Mouse (Mus musculus) forebrain, embryonic 10.5 days (tissue): ENCODE measurements around the gene Lamc2. TPM values are rescaled to one million over a fixed set of nuclear protein-coding genes. Genes with fewer than 3 reads are reported as not detected.
A peak's percentile ranks its signal among the peaks of the same experiment; 100 is the strongest.

ENCODE experiments used
- DNase-seq: peaks from one replicate; pipeline ENCODE4 v3.0.0-alpha.2; 2017; ENCODE audit warnings: low spot score; ENCODE audit errors: extremely low spot score
- H3K27ac ChIP-seq: fragments of 300-500 bp; sonication (generic); 2 replicates; pipeline ENCODE4 v1.5.1; 2016; ENCODE audit warnings: mild to moderate bottlenecking
- H3K27me3 ChIP-seq: fragments of 300-500 bp; sonication (generic); 2 replicates; pipeline ENCODE4 v1.6.1; 2016; ENCODE audit warnings: mild to moderate bottlenecking; ENCODE audit not compliant: poor library complexity, severe bottlenecking
- H3K36me3 ChIP-seq: fragments of 300-500 bp; sonication (generic); replicated peaks from 2 replicates; pipeline ENCODE4 v1.6.1; 2016; ENCODE audit warnings: mild to moderate bottlenecking, moderate library complexity
- H3K4me1 ChIP-seq: fragments of 300-500 bp; sonication (generic); 2 replicates; pipeline ENCODE4 v1.6.1; 2016
- H3K4me3 ChIP-seq: fragments of 300-500 bp; sonication (generic); 2 replicates; pipeline ENCODE4 v1.5.1; 2016; ENCODE audit warnings: mild to moderate bottlenecking, moderate library complexity
- H3K9me3 ChIP-seq: fragments of 300-500 bp; sonication (generic); 2 replicates; pipeline ENCODE4 v1.6.1; 2016; ENCODE audit warnings: mild to moderate bottlenecking, moderate library complexity
- WGBS: fragments of 180-500 bp; shearing (Covaris S2); methylation state at CpG from one replicate; pipeline ENCODE4 v1.1.7; 2016; 5-methylcytosine and 5-hydroxymethylcytosine counted together
- polyA plus RNA-seq: library from polyadenylated mRNA; unstranded; fragments of >200 nt; fragmentation: Nextera tagmentation; extraction: Ambion mirVana; gene quantifications from 2 replicates; pipeline ENCODE4 v1.2.1, GENCODE M21; 2016

Lamc2 gene
- polyA plus RNA-seq, 1 experiment from 2014 or later, result 1.8 TPM

DNA sequence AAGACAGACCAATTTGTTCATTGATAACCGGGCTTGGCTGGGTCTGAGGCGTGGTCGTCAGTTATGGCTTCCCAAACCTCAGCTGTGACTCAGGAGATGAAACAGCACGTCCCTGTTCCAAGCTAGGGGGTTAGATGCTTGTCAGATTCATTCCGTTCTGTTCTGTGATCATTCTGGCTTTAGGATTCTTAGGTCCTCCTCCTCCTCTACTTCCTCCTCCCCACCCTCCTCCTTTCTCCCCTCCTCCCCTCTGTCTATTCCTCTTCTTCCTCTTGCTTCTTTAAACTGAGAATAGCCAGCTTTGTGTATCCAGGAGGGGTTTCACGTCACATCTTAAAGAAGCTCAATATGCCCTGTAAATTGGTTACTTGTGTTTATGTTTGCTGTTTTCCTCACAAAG lies 65.7 kb downstream of the Lamc2 start:
- Histone ChIP-seq H3K4me3 (no peak overlapping the region), H3K4me1 (no peaks in the 10 kb centered on the region), H3K9me3 (no peaks in the 10 kb centered on the region), H3K27me3 (no peaks in the 10 kb centered on the region), H3K36me3 (no peaks in the 10 kb centered on the region), H3K27ac (no peak overlapping the region)
- 79% methylated on average over 6 of the region's 6 CpGs for WGBS
- DNase-seq, result no peak

GRCm38 (mm10) chr1:153115315-153115714 lies 70.9 kb downstream of the Lamc2 start:
- Histone ChIP-seq H3K27me3 (no peaks in the 10 kb centered on the region), H3K36me3 (no peaks in the 10 kb centered on the region), H3K4me3 (no peak overlapping the region), H3K9me3 (no peaks in the 10 kb centered on the region), H3K27ac (no peak overlapping the region), H3K4me1 (no peaks in the 10 kb centered on the region)
- DNase-seq, result no peak
- WGBS, result 84% methylated on average over 8 of the region's 8 CpGs

DNA sequence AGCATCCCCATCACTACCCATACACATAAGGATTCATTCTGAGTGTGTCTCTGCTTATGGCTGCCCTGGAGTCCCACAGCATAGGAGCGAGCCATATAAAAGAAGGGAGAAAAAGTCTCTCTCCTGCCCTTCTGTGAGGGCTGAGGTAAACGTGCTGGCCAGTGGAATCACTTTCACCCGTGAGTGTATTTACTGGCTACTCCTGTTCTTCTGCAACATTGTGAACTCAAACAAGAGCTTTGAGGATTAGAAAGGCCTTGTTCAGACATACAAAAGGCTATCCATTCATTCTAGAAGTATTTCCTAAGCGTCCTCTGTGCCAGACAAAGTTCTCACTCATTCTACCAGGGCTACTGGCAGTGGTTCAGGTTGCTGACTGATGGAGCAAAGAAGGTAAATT lies 74.7 kb downstream of the Lamc2 start:
- H3K27ac ChIP-seq, result no peak overlapping the region
- no peak for DNase-seq
- H3K9me3 ChIP-seq, result no peaks in the 10 kb centered on the region
- H3K4me1 ChIP-seq, result no peaks in the 10 kb centered on the region
- no peaks in the 10 kb centered on the region for H3K27me3 ChIP-seq
- 59% methylated on average over 4 of the region's 4 CpGs for WGBS
- no peaks in the 10 kb centered on the region for H3K36me3 ChIP-seq
- no peak overlapping the region for H3K4me3 ChIP-seq

- Histone ChIP-seq H3K9me3 (no peaks in the 10 kb centered on the region), H3K27me3 (no peaks in the 10 kb centered on the region), H3K4me1 (no peaks in the 10 kb centered on the region), H3K4me3 (no peak overlapping the region), H3K36me3 (no peaks in the 10 kb centered on the region), H3K27ac (no peak overlapping the region)
- 79% methylated on average over 3 of the region's 3 CpGs for WGBS
- no peak for DNase-seq
These were observed 76.4 kb downstream of the Lamc2 start for GRCm38 (mm10) chr1:153109836-153110235.

- Histone ChIP-seq H3K4me3 (no peak overlapping the region), H3K27ac (no peak overlapping the region), H3K27me3 (no peaks in the 10 kb centered on the region), H3K4me1 (no peaks in the 10 kb centered on the region), H3K36me3 (no peaks in the 10 kb centered on the region), H3K9me3 (no peaks in the 10 kb centered on the region)
- 82% methylated on average over 5 of the region's 5 CpGs for WGBS
- no peak for DNase-seq
These were observed 76.9 kb downstream of the Lamc2 start for GRCm38 (mm10) chr1:153109346-153109745.

DNA sequence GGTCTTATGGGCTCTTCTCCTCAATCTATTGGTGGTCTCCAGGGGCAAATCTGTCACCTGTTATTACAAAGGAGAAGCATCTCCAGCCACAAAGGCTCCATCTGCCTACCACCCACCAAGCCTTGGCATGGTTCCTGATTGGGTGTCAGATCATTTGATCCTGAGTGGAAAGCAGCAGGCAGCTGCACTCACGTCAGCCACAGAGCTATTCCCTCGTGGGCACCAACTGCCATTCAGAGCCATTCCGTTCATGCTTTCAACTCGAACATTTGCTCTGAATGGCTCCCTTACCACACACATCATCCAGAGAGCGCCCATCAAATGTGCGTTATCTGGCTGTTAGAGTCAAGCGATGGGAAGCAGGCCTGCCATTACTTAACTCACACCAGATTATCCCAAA lies 78.4 kb downstream of the Lamc2 start:
- DNase-seq, result no peak
- no peaks in the 10 kb centered on the region for H3K36me3 ChIP-seq
- 83% methylated on average over 7 of the region's 7 CpGs for WGBS
- no peaks in the 10 kb centered on the region for H3K9me3 ChIP-seq
- no peaks in the 10 kb centered on the region for H3K27me3 ChIP-seq
- H3K4me1 ChIP-seq, result no peaks in the 10 kb centered on the region
- no peak overlapping the region for H3K4me3 ChIP-seq
- H3K27ac ChIP-seq, result no peak overlapping the region

GRCm38 (mm10) chr1:153104804-153105203 lies 81.4 kb downstream of the Lamc2 start:
- 84% methylated on average over 12 of the region's 12 CpGs for WGBS
- H3K4me3 ChIP-seq, result no peak overlapping the region
- no peaks in the 10 kb centered on the region for H3K36me3 ChIP-seq
- no peaks in the 10 kb centered on the region for H3K27me3 ChIP-seq
- peaks cover 6% of the 10 kb centered on the region for H3K4me1 ChIP-seq
- H3K9me3 ChIP-seq, result no peaks in the 10 kb centered on the region
- H3K27ac ChIP-seq, result no peak overlapping the region
- no peak for DNase-seq

DNA sequence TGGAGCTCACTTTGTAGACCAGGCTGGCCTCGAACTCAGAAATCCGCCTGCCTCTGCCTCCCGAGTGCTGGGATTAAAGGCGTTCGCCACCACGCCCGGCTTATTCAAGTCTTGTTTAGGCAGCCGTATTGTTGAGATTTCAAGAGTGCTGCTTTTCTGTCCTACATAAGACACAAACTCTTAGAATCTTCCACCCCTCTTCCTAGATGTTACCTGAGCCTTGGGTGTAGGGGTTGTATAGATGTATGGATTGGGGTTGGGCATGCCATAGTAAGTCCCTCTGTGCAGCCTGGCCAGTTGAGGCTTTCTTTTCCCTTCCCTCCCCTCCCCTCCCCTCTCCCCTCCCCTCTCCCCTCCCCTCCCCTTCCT lies 83.1 kb downstream of the Lamc2 start:
- Histone ChIP-seq H3K4me3 (no peak overlapping the region), H3K36me3 (no peaks in the 10 kb centered on the region), H3K27ac (no peak overlapping the region), H3K27me3 (no peaks in the 10 kb centered on the region), H3K4me1 (peaks cover 15% of the 10 kb centered on the region), H3K9me3 (no peaks in the 10 kb centered on the region)
- no peak for DNase-seq
- WGBS, result 98% methylated on average over 7 of the region's 8 CpGs

- Histone ChIP-seq H3K4me3 (no peak overlapping the region), H3K4me1 (peaks cover 16% of the 10 kb centered on the region), H3K9me3 (no peaks in the 10 kb centered on the region), H3K27ac (no peak overlapping the region), H3K36me3 (no peaks in the 10 kb centered on the region), H3K27me3 (no peaks in the 10 kb centered on the region)
- 96% methylated on average over 17 of the region's 17 CpGs for WGBS
- DNase-seq, result no peak
These were observed 83.7 kb downstream of the Lamc2 start for GRCm38 (mm10) chr1:153102296-153103185.

- no peak overlapping the region for H3K4me3 ChIP-seq
- H3K36me3 ChIP-seq, result no peaks in the 10 kb centered on the region
- DNase-seq, result peak; percentile 30
- 40% methylated on average over 9 of the region's 9 CpGs for WGBS
- 0 out of 2 replicates have a peak overlapping the region, but pooled peaks have one; percentile 20 for H3K27ac ChIP-seq
- H3K9me3 ChIP-seq, result no peaks in the 10 kb centered on the region
- H3K4me1 ChIP-seq, result peaks cover 24% of the 10 kb centered on the region
- peaks cover 2% of the 10 kb centered on the region; the same call in 1 of the 2 replicates for H3K27me3 ChIP-seq
These were observed 84.8 kb downstream of the Lamc2 start for GRCm38 (mm10) chr1:153101327-153101880.

GRCm38 (mm10) chr1:153100912-153101311 lies 85.3 kb downstream of the Lamc2 start:
- 0 out of 2 replicates have a peak overlapping the region, but pooled peaks have one; percentile 20 for H3K27ac ChIP-seq
- H3K27me3 ChIP-seq, result peaks cover 7% of the 10 kb centered on the region; the same call in 1 of the 2 replicates
- no peaks in the 10 kb centered on the region for H3K9me3 ChIP-seq
- peaks cover 29% of the 10 kb centered on the region for H3K4me1 ChIP-seq
- 51% methylated on average over 9 of the region's 9 CpGs for WGBS
- no peaks in the 10 kb centered on the region for H3K36me3 ChIP-seq
- no peak for DNase-seq
- H3K4me3 ChIP-seq, result no peak overlapping the region

DNA sequence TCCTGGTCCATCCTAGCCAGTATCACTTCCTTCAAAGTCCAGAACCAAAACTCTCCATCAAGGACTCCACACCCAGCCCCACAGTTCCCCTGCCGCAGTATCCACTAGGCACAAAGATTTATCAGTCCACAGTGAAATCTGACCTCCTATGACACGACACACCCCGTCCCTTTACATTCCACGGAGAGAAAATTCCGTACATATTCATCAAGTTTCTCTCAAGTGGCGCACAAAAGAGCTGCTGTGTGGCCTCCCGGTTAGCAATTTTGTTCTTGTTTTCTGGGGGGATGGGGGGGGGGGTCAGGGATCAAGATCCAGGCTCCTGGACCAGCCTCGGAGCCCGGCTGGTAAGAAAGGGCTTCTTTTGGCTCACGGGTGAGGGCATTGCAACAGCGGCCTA lies 87.7 kb downstream of the Lamc2 start:
- H3K4me3 ChIP-seq, result no peak overlapping the region
- no peak for DNase-seq
- H3K9me3 ChIP-seq, result no peaks in the 10 kb centered on the region
- H3K27me3 ChIP-seq, result peaks cover 28% of the 10 kb centered on the region
- H3K36me3 ChIP-seq, result no peaks in the 10 kb centered on the region
- peaks cover 51% of the 10 kb centered on the region for H3K4me1 ChIP-seq
- H3K27ac ChIP-seq, result peak overlapping the region; percentile 7; the same call in 1 of the 2 replicates
- 54% methylated on average over 11 of the region's 11 CpGs for WGBS

DNA sequence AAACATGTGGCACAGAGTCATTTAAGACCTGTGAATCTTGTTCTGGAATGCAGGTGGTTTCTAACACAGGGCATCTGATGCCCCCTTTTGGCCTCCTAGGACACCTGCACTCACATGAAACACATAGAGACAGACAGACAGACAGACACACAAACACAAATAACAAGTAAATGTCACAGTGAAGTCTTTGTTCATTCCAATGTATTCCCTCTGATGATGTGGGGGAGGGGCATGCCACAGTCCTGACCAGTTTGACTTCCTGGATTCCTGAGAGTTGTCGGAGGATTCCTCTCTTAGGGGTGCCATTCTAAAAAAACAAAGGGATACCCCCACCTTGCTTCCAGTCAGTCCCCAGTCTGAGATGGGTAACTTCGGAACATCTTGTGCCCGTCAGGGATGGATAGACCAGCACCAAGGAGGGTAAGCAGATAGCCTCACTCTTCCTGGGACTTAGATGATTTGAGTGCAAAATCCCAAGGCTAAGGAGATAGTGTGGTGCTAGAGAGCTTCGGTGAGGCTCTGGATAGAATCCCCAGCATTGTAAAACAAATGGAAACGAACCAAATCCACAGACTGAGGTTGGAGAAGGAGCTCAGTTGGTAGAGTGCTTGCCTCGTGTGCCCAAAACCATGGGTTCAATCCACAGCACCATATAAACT lies 89.1 kb downstream of the Lamc2 start:
- Histone ChIP-seq H3K36me3 (no peaks in the 10 kb centered on the region), H3K27ac (no peak overlapping the region), H3K27me3 (peaks cover 37% of the 10 kb centered on the region), H3K4me3 (no peak overlapping the region), H3K9me3 (no peaks in the 10 kb centered on the region), H3K4me1 (peaks cover 64% of the 10 kb centered on the region)
- 84% methylated on average over 6 of the region's 6 CpGs for WGBS
- no peak for DNase-seq
